22 mouse cellular contexts compared by ENCODE assay signal in genomic region chr17:88466591-88466990, GRCm38 (mm10). TPM values are rescaled to one million over a fixed set of nuclear protein-coding genes. Genes with fewer than 3 reads are reported as not detected.
DNase-seq lines count a peak whose midpoint lies in the region; ATAC-seq and TF ChIP-seq lines count a peak whose summit lies in the region.
"Had no signal": no experiment of that assay in that cellular context is flagged by ENCODE, and none has a peak within 500 bp of the region (broad histone marks: within the 10 kb centered on the region; RNA-seq: fewer than 3 reads in every experiment).

No protein-coding gene starts in this region.

- no peak for TF ChIP-seq POLR2A in MEL (IDR thresholded peaks at IDR 0.05; ENCODE audit: control insufficient read depth in 1 of 2, insufficient read depth in 1 of 2, low read depth in 1 of 2, low read length in 2 of 2, poor library complexity in 1 of 2)

- peak; percentile 49; the same call in 1 of the 2 replicates for ATAC-seq in intestine, postnatal 0 days
- peak; percentile 96 for ATAC-seq in liver, embryonic 16.5 days (ENCODE audit: low read depth)
- ATAC-seq in neural tube, embryonic 15.5 days (ENCODE audit: low FRiP score), result no peak
- ATAC-seq in hindbrain, embryonic 13.5 days (ENCODE audit: low FRiP score), result no peak
- ATAC-seq: hindbrain, postnatal 0 days; Patski had no signal

- H3K27ac ChIP-seq in MEL (ENCODE audit: control insufficient read depth, low read depth, low read length), result peak overlapping the region; percentile 26
- peak overlapping the region; percentile 68 for H3K27ac ChIP-seq in intestine, postnatal 0 days (ENCODE audit: low read depth, low read length)
- peak overlapping the region; percentile 84 for H3K27ac ChIP-seq in liver, embryonic 16.5 days (ENCODE audit: low read length)
- no peak overlapping the region for H3K27ac ChIP-seq in neural tube, embryonic 15.5 days (replicated peaks)
- H3K27ac ChIP-seq in hindbrain, embryonic 13.5 days, result no peak overlapping the region
- H3K27ac ChIP-seq: embryonic facial prominence, embryonic 15.5 days; forebrain, embryonic 12.5 days; gastrocnemius, adult 2 months; hindbrain, postnatal 0 days; layer of hippocampus, adult 2 months; limb, embryonic 13.5 days had no signal

- no peaks in the 10 kb centered on the region for H3K9me3 ChIP-seq in MEL (replicated peaks; ENCODE audit: insufficient read depth, low read length)
- no peaks in the 10 kb centered on the region for H3K9me3 ChIP-seq in intestine, postnatal 0 days (ENCODE audit: control insufficient read depth)
- H3K9me3 ChIP-seq in liver, embryonic 16.5 days (replicated peaks; ENCODE audit: control insufficient read depth, low read length), result no peaks in the 10 kb centered on the region
- 0 out of 2 replicates have a peak, but pooled peaks cover 3% of the 10 kb centered on the region for H3K9me3 ChIP-seq in neural tube, embryonic 15.5 days (replicated peaks)
- H3K9me3 ChIP-seq in hindbrain, embryonic 13.5 days, result 0 out of 2 replicates have a peak, but pooled peaks cover 3% of the 10 kb centered on the region
- H3K9me3 ChIP-seq: embryonic facial prominence, embryonic 15.5 days; forebrain, embryonic 12.5 days had no signal

- H3K4me2 ChIP-seq in intestine, postnatal 0 days (replicated peaks; ENCODE audit: low read depth), result no peak overlapping the region
- H3K4me2 ChIP-seq in liver, embryonic 16.5 days (ENCODE audit: low read depth, low read length), result peak overlapping the region; percentile 47
- H3K4me2 ChIP-seq in neural tube, embryonic 15.5 days, result no peak overlapping the region
- no peak overlapping the region for H3K4me2 ChIP-seq in hindbrain, embryonic 13.5 days
- H3K4me2 ChIP-seq: embryonic facial prominence, embryonic 15.5 days; forebrain, embryonic 12.5 days; limb, embryonic 13.5 days had no signal

- TF ChIP-seq CTCF in MEL (IDR thresholded peaks at IDR 0.05 in 2 of 3, conservative IDR thresholded peaks at IDR 0.05 in 1 of 3; ENCODE audit: control insufficient read depth in 1 of 3, insufficient read depth in 1 of 3, low read depth in 2 of 3, low read length in 3 of 3, poor library complexity in 1 of 3, severe bottlenecking in 1 of 3), result no peak
- TF ChIP-seq CTCF in intestine, postnatal 0 days (IDR thresholded peaks at IDR 0.05; ENCODE audit: low read depth), result no peak

- no peaks in the 10 kb centered on the region for H3K27me3 ChIP-seq in MEL (ENCODE audit: control insufficient read depth in 1 of 2, insufficient read depth in 2 of 2, low read length in 2 of 2)
- H3K27me3 ChIP-seq in intestine, postnatal 0 days (replicated peaks; ENCODE audit: control insufficient read depth, insufficient read depth, low read length), result no peaks in the 10 kb centered on the region
- H3K27me3 ChIP-seq in liver, embryonic 16.5 days (ENCODE audit: control insufficient read depth, insufficient read depth, low read depth, low read length), result no peaks in the 10 kb centered on the region
- H3K27me3 ChIP-seq in neural tube, embryonic 15.5 days (replicated peaks), result no peaks in the 10 kb centered on the region
- no peaks in the 10 kb centered on the region for H3K27me3 ChIP-seq in hindbrain, embryonic 13.5 days
- H3K27me3 ChIP-seq: embryonic facial prominence, embryonic 15.5 days; forebrain, embryonic 12.5 days; limb, embryonic 13.5 days; Patski had no signal

- H3K9ac ChIP-seq in MEL (ENCODE audit: control insufficient read depth, low read depth, low read length, poor library complexity, severe bottlenecking), result no peak overlapping the region
- H3K9ac ChIP-seq in intestine, postnatal 0 days (ENCODE audit: low read depth, low read length), result no peak overlapping the region
- H3K9ac ChIP-seq in liver, embryonic 16.5 days (ENCODE audit: low read depth, low read length), result peak overlapping the region; percentile 51
- H3K9ac ChIP-seq in neural tube, embryonic 15.5 days (replicated peaks), result no peak overlapping the region
- H3K9ac ChIP-seq in hindbrain, embryonic 13.5 days, result no peak overlapping the region
- H3K9ac ChIP-seq: embryonic facial prominence, embryonic 15.5 days; forebrain, embryonic 12.5 days; limb, embryonic 13.5 days had no signal

- no peak overlapping the region for H3K4me3 ChIP-seq in MEL (ENCODE audit: control insufficient read depth in 1 of 2, insufficient read depth in 1 of 2, low read depth in 2 of 2, low read length in 2 of 2)
- H3K4me3 ChIP-seq in intestine, postnatal 0 days (ENCODE audit: low read depth, low read length), result no peak overlapping the region
- no peak overlapping the region for H3K4me3 ChIP-seq in liver, embryonic 16.5 days (ENCODE audit: low read depth, low read length)
- H3K4me3 ChIP-seq in neural tube, embryonic 15.5 days (replicated peaks), result no peak overlapping the region
- no peak overlapping the region for H3K4me3 ChIP-seq in hindbrain, embryonic 13.5 days
- H3K4me3 ChIP-seq: embryonic facial prominence, embryonic 15.5 days; forebrain, embryonic 12.5 days; gastrocnemius, adult 2 months; layer of hippocampus, adult 2 months; limb, embryonic 13.5 days had no signal

- TF ChIP-seq RAD21 in MEL (IDR thresholded peaks at IDR 0.05; ENCODE audit: low read depth, low read length), result no peak

- H3K4me1 ChIP-seq in MEL (ENCODE audit: control insufficient read depth in 1 of 2, insufficient read depth in 2 of 2, low read length in 2 of 2), result peaks cover 23 to 24% of the 10 kb centered on the region in 2 experiments
- H3K4me1 ChIP-seq in intestine, postnatal 0 days (replicated peaks; ENCODE audit: control insufficient read depth, insufficient read depth, low read length), result no peaks in the 10 kb centered on the region; the same call in 1 of the 2 replicates
- H3K4me1 ChIP-seq in liver, embryonic 16.5 days (ENCODE audit: control insufficient read depth, low read depth, low read length), result peaks cover 35% of the 10 kb centered on the region
- no peaks in the 10 kb centered on the region for H3K4me1 ChIP-seq in neural tube, embryonic 15.5 days
- H3K4me1 ChIP-seq in hindbrain, embryonic 13.5 days (replicated peaks), result no peaks in the 10 kb centered on the region
- H3K4me1 ChIP-seq: embryonic facial prominence, embryonic 15.5 days; forebrain, embryonic 12.5 days; limb, embryonic 13.5 days had no signal

- H3K36me3 ChIP-seq in MEL (ENCODE audit: control insufficient read depth in 1 of 2, insufficient read depth in 2 of 2, low read length in 2 of 2), result peaks cover 20 to 40% of the 10 kb centered on the region in 2 experiments
- peaks cover 20% of the 10 kb centered on the region; the same call in 1 of the 2 replicates for H3K36me3 ChIP-seq in intestine, postnatal 0 days (ENCODE audit: control insufficient read depth, insufficient read depth)
- H3K36me3 ChIP-seq in liver, embryonic 16.5 days (ENCODE audit: control insufficient read depth, insufficient read depth), result peaks cover 7% of the 10 kb centered on the region
- H3K36me3 ChIP-seq in neural tube, embryonic 15.5 days, result peaks cover 8% of the 10 kb centered on the region; the same call in 1 of the 2 replicates
- H3K36me3 ChIP-seq in hindbrain, embryonic 13.5 days, result peaks cover 23% of the 10 kb centered on the region

- 41% methylated on average over 1 of the region's 1 CpGs for WGBS in intestine, postnatal 0 days
- WGBS in liver, embryonic 16.5 days (ENCODE audit: insufficient replicate concordance), result 14% methylated on average over 1 of the region's 1 CpGs
- 94% methylated on average over 1 of the region's 1 CpGs for WGBS in neural tube, embryonic 15.5 days
- 93% methylated on average over 1 of the region's 1 CpGs for WGBS in hindbrain, embryonic 13.5 days

- DNase-seq in MEL (ENCODE audit: low read depth, low spot score), result peak; percentile 43
- peak; percentile 52 for DNase-seq in c-Kit-positive CD71-positive TER-119-negative erythroid progenitor cells, embryonic 14.5 days (ENCODE audit: low read depth)
- no peak for DNase-seq in urinary bladder, adult 2 months (ENCODE audit: low spot score)
- DNase-seq: adrenal gland, postnatal 14 days; cerebellum, adult 18-20 months; cerebellum, postnatal 36 days; gastrocnemius, adult 2 months; kidney, adult 2 months; kidney, postnatal 10 days; layer of hippocampus, postnatal 36 days; midbrain, embryonic 14.5 days; right cerebral cortex, adult 18-20 months had no signal

- peak; percentile 73 to 77 for TF ChIP-seq EP300 in MEL (IDR thresholded peaks at IDR 0.05; ENCODE audit: low read depth in 1 of 2, low read length in 2 of 2)

- H3K79me2 ChIP-seq in MEL (ENCODE audit: control insufficient read depth, insufficient read depth, low read length, poor library complexity), result peaks cover 36% of the 10 kb centered on the region

TF ChIP-seq in MEL, 35 proteins besides CTCF, POLR2A, EP300 and RAD21:
- TF ChIP-seq USF1 (IDR thresholded peaks at IDR 0.05; ENCODE audit: low read depth, low read length), result 0 out of 2 replicates have a peak, but pooled peaks have one; percentile 12
- peak; percentile 79 for TF ChIP-seq GATA1 (IDR thresholded peaks at IDR 0.05; ENCODE audit: low read depth, low read length)
- TF ChIP-seq POLR2AphosphoS5 (IDR thresholded peaks at IDR 0.05; ENCODE audit: borderline replicate concordance, low read depth, low read length), result no peak
- peak; percentile 54; the same call in 1 of the 2 replicates for TF ChIP-seq ETS1 (IDR thresholded peaks at IDR 0.05; ENCODE audit: low read depth, low read length)
- peak; percentile 53 for TF ChIP-seq RCOR1 (IDR thresholded peaks at IDR 0.05; ENCODE audit: low read depth, low read length)
- peak; percentile 72 for TF ChIP-seq TCF12 (IDR thresholded peaks at IDR 0.05; ENCODE audit: low read depth, low read length)

RNA-seq across cellular contexts. Expression of gene Foxn2, which starts 26.1 kb away (rescaled TPM):
- 20.9 and 21.7 TPM in 2 replicates for total RNA-seq in MEL (2012; rRNA removed)
- 100 to 1,000 TPM in 1 of 2 experiments, 10 to 100 TPM in 1; 20.0 to 133 TPM for polyA plus RNA-seq in MEL (2012; ENCODE audit: insufficient read depth in 1 of 2, insufficient read length in 2 of 2, low read depth in 1 of 2, low replicate concordance in 2 of 2, missing spikeins in 1 of 2)
- polyA plus RNA-seq in intestine, postnatal 0 days (2015; fragmentation: Nextera tagmentation; extraction: Ambion mirVana), result 11.4 and 13.5 TPM in 2 replicates
- 11.0 and 11.8 TPM in 2 replicates for polyA plus RNA-seq in liver, embryonic 16.5 days (2015; fragmentation: Nextera tagmentation; extraction: Ambion mirVana)
- 8.4 and 9.6 TPM in 2 replicates for polyA plus RNA-seq in neural tube, embryonic 15.5 days (2015; fragmentation: Nextera tagmentation; extraction: Ambion mirVana)
- 9.7 and 10.4 TPM in 2 replicates for polyA plus RNA-seq in hindbrain, embryonic 13.5 days (2015; fragmentation: Nextera tagmentation; extraction: Ambion mirVana)
- polyA plus RNA-seq in urinary bladder, adult 2 months (2012; rRNA removed), result 7.7 and 9.1 TPM in 2 replicates

Comparison
In these comparisons a context has a peak if more than half of its experiments do, and no peak if none do; other contexts are left out.
1. H3K27ac ChIP-seq: peak in MEL (single experiment), intestine, postnatal 0 days (single experiment) and liver, embryonic 16.5 days (single experiment); none in neural tube, embryonic 15.5 days (single experiment) and hindbrain, embryonic 13.5 days (single experiment).
2. ATAC-seq: peak in intestine, postnatal 0 days (single experiment) and liver, embryonic 16.5 days (single experiment); none in neural tube, embryonic 15.5 days (single experiment) and hindbrain, embryonic 13.5 days (single experiment).